Mouse (Mus musculus) heart, embryonic 14.5 days (tissue): ENCODE measurements at regions not wholly inside any gene's neighbourhood (a gene's known extent, or its start where the extent isn't known, plus 50 kb on each side); places are given as distances from the start of the nearest gene placed in this dataset.

Source experiments
- ATAC-seq: fragments of 200-750 bp; cut with Nextera tagmentation; 2 replicates; pipeline ENCODE4 v1.8.0; 2017; ENCODE audit warnings: low read depth, moderate TSS enrichment; ENCODE audit not compliant: insufficient number of reproducible peaks, insufficient read depth, low FRiP score
- H3K27ac ChIP-seq, 2 experiments: fragments of 200-500 bp in 1 of 2; fragments of 300-500 bp in 1 of 2; sonication (generic) in 1 of 2; replicated peaks in 1 of 2; 2 replicates each; pipeline ENCODE4 v1.5.1; 2012 to 2014; ENCODE audit warnings: low read depth in 2 of 2, low read length in 2 of 2, control low read depth in 1 of 2, mild to moderate bottlenecking in 1 of 2, mixed read lengths in 1 of 2; ENCODE audit not compliant: control insufficient read depth in 1 of 2, insufficient read depth in 1 of 2
- H3K27me3 ChIP-seq: fragments of 300-500 bp; sonication (generic); 2 replicates; pipeline ENCODE4 v1.6.1; 2014; ENCODE audit warnings: mild to moderate bottlenecking, low read length, control low read depth; ENCODE audit not compliant: control insufficient read depth, insufficient read depth
- H3K36me3 ChIP-seq: fragments of 300-500 bp; sonication (generic); 2 replicates; pipeline ENCODE4 v1.6.1; 2014; ENCODE audit warnings: mild to moderate bottlenecking, control low read depth, low read length, mixed read lengths; ENCODE audit not compliant: control insufficient read depth, insufficient read depth
- H3K4me1 ChIP-seq, 2 experiments: fragments of 200-500 bp in 1 of 2; fragments of 300-500 bp in 1 of 2; sonication (generic) in 1 of 2; 2 replicates each; pipeline ENCODE4 v1.6.1; 2012 to 2014; ENCODE audit warnings: low read length in 2 of 2, control low read depth in 1 of 2, mixed read lengths in 1 of 2; ENCODE audit not compliant: control insufficient read depth in 2 of 2, insufficient read depth in 2 of 2
- H3K4me2 ChIP-seq: fragments of 300-500 bp; sonication (generic); 2 replicates; pipeline ENCODE4 v1.6.1; 2014; ENCODE audit warnings: mild to moderate bottlenecking, low read length
- H3K4me3 ChIP-seq, 2 experiments: fragments of 200-500 bp in 1 of 2; fragments of 300-500 bp in 1 of 2; sonication (generic) in 1 of 2; 2 replicates each; pipeline ENCODE4 v1.5.1; 2012 to 2014; ENCODE audit warnings: low read length in 2 of 2, mild to moderate bottlenecking in 2 of 2, control low read depth in 1 of 2, low read depth in 1 of 2, moderate library complexity in 1 of 2; ENCODE audit not compliant: control insufficient read depth in 1 of 2, insufficient read depth in 1 of 2
- H3K9ac ChIP-seq: fragments of 300-500 bp; sonication (generic); 2 replicates; pipeline ENCODE4 v1.6.1; 2014; ENCODE audit warnings: mild to moderate bottlenecking, low read length
- H3K9me3 ChIP-seq: fragments of 300-500 bp; sonication (generic); 2 replicates; pipeline ENCODE4 v1.6.1; 2016; ENCODE audit warnings: low read length, control low read depth; ENCODE audit not compliant: control insufficient read depth
- WGBS: fragments of 180-500 bp; shearing (Covaris S2); extraction: QIAGEN DNeasy Blood & Tissue Kit; methylation state at CpG from one replicate; pipeline ENCODE4 v1.1.7; 2014; 5-methylcytosine and 5-hydroxymethylcytosine counted together

- no peak for ATAC-seq
- 46% methylated on average over 3 of the region's 3 CpGs for WGBS
These were observed 709.4 kb upstream of the Tenm3 start for GRCm38 (mm10) chr8:49553175-49553574.

GRCm38 (mm10) chr8:49543321-49543720, 699.6 kb upstream of the Tenm3 start:
- H3K36me3 ChIP-seq: no peaks in the 10 kb centered on the region
- no peak overlapping the region for H3K27ac ChIP-seq
- ATAC-seq: no peak
- no peaks in the 10 kb centered on the region for H3K9me3 ChIP-seq
- H3K27me3 ChIP-seq: no peaks in the 10 kb centered on the region
- no peak overlapping the region for H3K4me3 ChIP-seq
- H3K9ac ChIP-seq: no peak overlapping the region
- H3K4me2 ChIP-seq: no peak overlapping the region
- no peaks in the 10 kb centered on the region for H3K4me1 ChIP-seq
- WGBS: 77% methylated on average over 4 of the region's 4 CpGs

More at GRCm38 (mm10) chr8:49553175-49553574, 709.4 kb upstream of the Tenm3 start:
- Histone ChIP-seq H3K4me2 (no peak overlapping the region), H3K27ac (no peak overlapping the region), H3K9ac (no peak overlapping the region), H3K4me1 (0 out of 4 replicates have a peak, but pooled peaks cover 0 to 3% of the 10 kb centered on the region in 2 experiments), H3K36me3 (no peaks in the 10 kb centered on the region), H3K27me3 (no peaks in the 10 kb centered on the region), H3K4me3 (no peak overlapping the region), H3K9me3 (no peaks in the 10 kb centered on the region)

DNA sequence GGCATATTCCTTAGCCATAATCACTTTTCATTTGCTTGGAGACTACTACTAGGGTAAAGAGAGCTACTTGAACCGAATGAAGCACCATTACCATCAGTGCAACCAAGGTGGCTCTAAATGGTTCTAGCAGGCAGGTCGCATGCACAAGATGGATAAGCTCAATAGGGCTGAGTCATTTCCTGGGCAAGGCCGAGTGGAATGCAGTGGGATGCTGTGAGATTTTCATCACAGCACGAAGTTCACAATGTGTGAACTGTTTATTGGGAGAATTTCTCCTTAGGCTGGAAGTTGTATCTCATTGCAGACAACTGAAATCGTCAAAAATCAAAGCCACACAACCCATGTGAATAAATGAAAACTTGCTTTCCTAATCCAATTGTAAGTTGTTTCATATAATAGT, 697.6 kb upstream of the Tenm3 start:
- no peak for ATAC-seq
- Histone ChIP-seq H3K4me2 (no peak overlapping the region), H3K27ac (no peak overlapping the region), H3K9ac (no peak overlapping the region), H3K9me3 (no peaks in the 10 kb centered on the region), H3K4me1 (no peaks in the 10 kb centered on the region), H3K4me3 (no peak overlapping the region), H3K36me3 (no peaks in the 10 kb centered on the region), H3K27me3 (no peaks in the 10 kb centered on the region)
- WGBS: 53% methylated on average over 5 of the region's 5 CpGs

GRCm38 (mm10) chr8:49533412-49534351, 689.9 kb upstream of the Tenm3 start:
- H3K4me3 ChIP-seq: no peak overlapping the region
- no peak overlapping the region for H3K9ac ChIP-seq
- no peaks in the 10 kb centered on the region for H3K9me3 ChIP-seq
- ATAC-seq: no peak
- WGBS: 68% methylated on average over 5 of the region's 5 CpGs
- H3K4me1 ChIP-seq: no peaks in the 10 kb centered on the region
- no peaks in the 10 kb centered on the region for H3K27me3 ChIP-seq
- H3K4me2 ChIP-seq: no peak overlapping the region
- no peak overlapping the region for H3K27ac ChIP-seq
- H3K36me3 ChIP-seq: no peaks in the 10 kb centered on the region

DNA sequence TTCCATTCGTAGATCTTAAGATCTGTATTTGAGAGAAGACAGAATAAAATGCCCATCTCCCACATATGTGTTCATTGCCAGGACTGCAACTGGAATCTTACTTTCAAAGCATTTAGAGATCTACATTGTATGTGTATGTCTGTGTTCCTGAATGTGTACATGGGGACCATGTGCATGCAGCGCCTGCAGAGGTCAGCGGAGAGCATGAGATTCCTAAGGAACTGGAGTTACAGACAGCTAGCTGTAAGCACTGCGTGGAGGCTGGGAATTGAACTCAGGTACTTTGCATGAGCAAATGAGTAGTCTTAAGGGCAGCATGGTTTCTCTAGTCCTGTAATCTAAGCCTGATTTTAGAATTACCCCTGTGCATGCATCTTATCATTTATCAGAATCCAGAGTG, 685.5 kb upstream of the Tenm3 start:
- no peak for ATAC-seq
- H3K4me3 ChIP-seq: no peak overlapping the region
- H3K36me3 ChIP-seq: no peaks in the 10 kb centered on the region
- H3K27me3 ChIP-seq: no peaks in the 10 kb centered on the region
- 59% methylated on average over 4 of the region's 4 CpGs for WGBS
- no peaks in the 10 kb centered on the region for H3K4me1 ChIP-seq
- no peaks in the 10 kb centered on the region for H3K9me3 ChIP-seq
- no peak overlapping the region for H3K4me2 ChIP-seq
- H3K9ac ChIP-seq: no peak overlapping the region
- no peak overlapping the region for H3K27ac ChIP-seq

- no peaks in the 10 kb centered on the region for H3K9me3 ChIP-seq
- H3K4me1 ChIP-seq: no peaks in the 10 kb centered on the region
- H3K4me3 ChIP-seq: no peak overlapping the region
- 61% methylated on average over 2 of the region's 2 CpGs for WGBS
- H3K27ac ChIP-seq: no peak overlapping the region
- no peaks in the 10 kb centered on the region for H3K36me3 ChIP-seq
- ATAC-seq: no peak
- H3K4me2 ChIP-seq: no peak overlapping the region
- no peak overlapping the region for H3K9ac ChIP-seq
- H3K27me3 ChIP-seq: no peaks in the 10 kb centered on the region
These were observed 649.2 kb upstream of the Tenm3 start for GRCm38 (mm10) chr8:49492906-49493305.

DNA sequence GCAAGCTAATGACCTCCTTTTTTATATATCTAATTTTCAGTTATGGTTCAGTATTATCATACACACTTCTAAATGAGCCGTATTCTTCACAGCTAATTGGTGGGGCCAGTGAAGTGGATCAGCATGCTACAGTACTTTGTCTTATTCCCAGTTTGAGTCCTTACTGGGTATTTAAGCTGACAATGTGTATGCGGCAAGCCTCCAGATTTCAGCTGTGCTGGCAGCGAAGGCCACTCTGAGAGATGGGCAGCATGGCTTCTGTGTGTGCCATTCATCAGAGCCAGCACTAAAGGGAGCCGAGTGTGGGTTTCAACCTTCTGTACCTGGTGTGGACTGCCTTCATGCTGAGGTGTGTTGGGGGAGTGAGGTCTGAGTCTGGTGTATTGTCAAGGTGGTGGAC, 641.5 kb upstream of the Tenm3 start:
- no peak overlapping the region for H3K4me2 ChIP-seq
- 89% methylated on average over 4 of the region's 4 CpGs for WGBS
- H3K4me1 ChIP-seq: no peaks in the 10 kb centered on the region
- no peaks in the 10 kb centered on the region for H3K9me3 ChIP-seq
- no peaks in the 10 kb centered on the region for H3K36me3 ChIP-seq
- H3K9ac ChIP-seq: no peak overlapping the region
- H3K27ac ChIP-seq: no peak overlapping the region
- no peak overlapping the region for H3K4me3 ChIP-seq
- no peak for ATAC-seq
- H3K27me3 ChIP-seq: no peaks in the 10 kb centered on the region
